Comparison of ENCODE assay signal across 24 mouse cellular contexts in genomic region chr11:89777431-89777830, GRCm38 (mm10). TPM values are rescaled to one million over a fixed set of nuclear protein-coding genes. Genes with fewer than 3 reads are reported as not detected.
A peak's percentile ranks its signal among the peaks of the same experiment; 100 is the strongest.
DNase-seq lines count a peak whose midpoint lies in the region; ATAC-seq lines count a peak whose summit lies in the region.
"Had no signal": no experiment of that assay in that cellular context is flagged by ENCODE, and none has a peak within 500 bp of the region (broad histone marks: within the 10 kb centered on the region; RNA-seq: fewer than 3 reads in every experiment).

Ankfn1 (minus strand) TSS chr11:89777653.

- no peaks in the 10 kb centered on the region for H3K9me3 ChIP-seq in embryonic facial prominence, embryonic 12.5 days
- H3K9me3 ChIP-seq in embryonic facial prominence, embryonic 10.5 days = no peaks in the 10 kb centered on the region
- H3K9me3 ChIP-seq in midbrain, embryonic 16.5 days (replicated peaks; ENCODE audit: control insufficient read depth, low read length, poor library complexity, severe bottlenecking) = no peaks in the 10 kb centered on the region
- no peaks in the 10 kb centered on the region for H3K9me3 ChIP-seq in midbrain, embryonic 11.5 days (ENCODE audit: control insufficient read depth, low read length)
- H3K9me3 ChIP-seq: forebrain, embryonic 15.5 days; liver, embryonic 15.5 days had no signal

- 0 out of 2 replicates have a peak, but pooled peaks cover 3% of the 10 kb centered on the region for H3K4me1 ChIP-seq in embryonic facial prominence, embryonic 12.5 days
- H3K4me1 ChIP-seq in embryonic facial prominence, embryonic 10.5 days = peaks cover 10% of the 10 kb centered on the region
- peaks cover 6% of the 10 kb centered on the region; the same call in 1 of the 2 replicates for H3K4me1 ChIP-seq in midbrain, embryonic 16.5 days (ENCODE audit: control insufficient read depth, insufficient read depth, low read length)
- H3K4me1 ChIP-seq in midbrain, embryonic 11.5 days (ENCODE audit: control insufficient read depth, insufficient read depth, low read length) = no peaks in the 10 kb centered on the region
- H3K4me1 ChIP-seq: liver, embryonic 15.5 days had no signal

- H3K4me3 ChIP-seq in embryonic facial prominence, embryonic 12.5 days = no peak within 1 kb of the TSS
- no peak within 1 kb of the TSS for H3K4me3 ChIP-seq in embryonic facial prominence, embryonic 10.5 days
- H3K4me3 ChIP-seq in midbrain, embryonic 16.5 days (ENCODE audit: low read depth, low read length) = no peak within 1 kb of the TSS
- no peak within 1 kb of the TSS for H3K4me3 ChIP-seq in midbrain, embryonic 11.5 days (ENCODE audit: low read depth, low read length)
- H3K4me3 ChIP-seq: forebrain, embryonic 15.5 days; layer of hippocampus, adult 2 months; liver, embryonic 15.5 days; myocyte had no signal

- H3K9ac ChIP-seq in embryonic facial prominence, embryonic 12.5 days = no peak within 1 kb of the TSS
- H3K9ac ChIP-seq in midbrain, embryonic 16.5 days (ENCODE audit: low read depth, low read length) = no peak within 1 kb of the TSS
- no peak within 1 kb of the TSS for H3K9ac ChIP-seq in midbrain, embryonic 11.5 days (ENCODE audit: low read length)
- H3K9ac ChIP-seq: forebrain, embryonic 15.5 days; liver, embryonic 15.5 days had no signal

- H3K4me2 ChIP-seq in embryonic facial prominence, embryonic 12.5 days (replicated peaks) = 0 out of 2 replicates have a peak within 1 kb of the TSS, but pooled peaks have one; percentile 4
- peak within 1 kb of the TSS; percentile 13; the same call in 1 of the 2 replicates for H3K4me2 ChIP-seq in midbrain, embryonic 16.5 days (ENCODE audit: low read length)
- H3K4me2 ChIP-seq in midbrain, embryonic 11.5 days = no peak within 1 kb of the TSS
- H3K4me2 ChIP-seq: forebrain, embryonic 15.5 days; liver, embryonic 15.5 days had no signal

- intact Hi-C loops in left cerebral cortex, postnatal 4 days (cut with DNase I) = no loop called here
- intact Hi-C loops in left cerebral cortex, postnatal 14 days (cut with DNase I) = no loop called here

- H3K27ac ChIP-seq in embryonic facial prominence, embryonic 12.5 days = no peak within 1 kb of the TSS
- no peak within 1 kb of the TSS for H3K27ac ChIP-seq in embryonic facial prominence, embryonic 10.5 days (replicated peaks)
- H3K27ac ChIP-seq in midbrain, embryonic 16.5 days (ENCODE audit: low read length) = no peak within 1 kb of the TSS
- no peak within 1 kb of the TSS for H3K27ac ChIP-seq in midbrain, embryonic 11.5 days (ENCODE audit: low read depth, low read length)
- H3K27ac ChIP-seq: forebrain, embryonic 15.5 days; layer of hippocampus, adult 2 months; liver, embryonic 15.5 days had no signal

- ATAC-seq in embryonic facial prominence, embryonic 12.5 days (ENCODE audit: insufficient number of reproducible peaks, insufficient read depth, low FRiP score, low TSS enrichment) = no peak
- ATAC-seq in midbrain, embryonic 16.5 days = no peak; the same call in 1 of the 2 replicates
- no peak for ATAC-seq in midbrain, embryonic 11.5 days (ENCODE audit: low FRiP score)
- ATAC-seq: CD4-positive, CD25-positive, alpha-beta regulatory T cell, adult 4 months; forebrain, embryonic 15.5 days; lung, postnatal 0 days had no signal

- DNase-seq in embryonic facial prominence, embryonic 10.5 days (ENCODE audit: low spot score) = no peak
- DNase-seq in left cerebral cortex, adult 18-20 months (ENCODE audit: low spot score in 2 of 2) = no peak
- DNase-seq in left cerebral cortex, postnatal 4 days = no peak
- DNase-seq in midbrain, embryonic 11.5 days (ENCODE audit: low spot score, missing footprints) = no peak
- DNase-seq in left cerebral cortex, postnatal 14 days (ENCODE audit: low spot score in 2 of 2) = no peak
- DNase-seq in ovary, postnatal 10 days (ENCODE audit: low spot score) = no peak
- DNase-seq: adrenal gland, postnatal 36 days; cerebellum, adult 9-11 months; heart, adult 11 months; kidney, adult 11 months; kidney, postnatal 10 days; right cerebral cortex, postnatal 4 days had no signal

- 0 out of 2 replicates have a peak, but pooled peaks cover 6% of the 10 kb centered on the region for H3K27me3 ChIP-seq in embryonic facial prominence, embryonic 12.5 days
- 0 out of 2 replicates have a peak, but pooled peaks cover 4% of the 10 kb centered on the region for H3K27me3 ChIP-seq in embryonic facial prominence, embryonic 10.5 days (replicated peaks; ENCODE audit: low read depth, poor library complexity, severe bottlenecking)
- H3K27me3 ChIP-seq in midbrain, embryonic 16.5 days (ENCODE audit: control insufficient read depth, insufficient read depth, low read depth, low read length) = no peaks in the 10 kb centered on the region
- H3K27me3 ChIP-seq in midbrain, embryonic 11.5 days (ENCODE audit: control insufficient read depth, insufficient read depth, low read length) = no peaks in the 10 kb centered on the region
- H3K27me3 ChIP-seq: forebrain, embryonic 15.5 days; liver, embryonic 15.5 days had no signal

- H3K36me3 ChIP-seq in embryonic facial prominence, embryonic 12.5 days = no peaks in the 10 kb centered on the region
- H3K36me3 ChIP-seq in embryonic facial prominence, embryonic 10.5 days (replicated peaks) = no peaks in the 10 kb centered on the region
- H3K36me3 ChIP-seq in midbrain, embryonic 16.5 days (ENCODE audit: control insufficient read depth, insufficient read depth, low read length) = no peaks in the 10 kb centered on the region
- no peaks in the 10 kb centered on the region for H3K36me3 ChIP-seq in midbrain, embryonic 11.5 days (ENCODE audit: control insufficient read depth, insufficient read depth, low read length)
- H3K36me3 ChIP-seq: forebrain, embryonic 15.5 days; G1E; liver, embryonic 15.5 days had no signal

- 32% methylated on average over 7 of the region's 7 CpGs for WGBS in embryonic facial prominence, embryonic 12.5 days
- WGBS in embryonic facial prominence, embryonic 10.5 days = 45% methylated on average over 7 of the region's 7 CpGs
- WGBS in midbrain, embryonic 16.5 days = 35% methylated on average over 7 of the region's 7 CpGs
- 49% methylated on average over 7 of the region's 7 CpGs for WGBS in midbrain, embryonic 11.5 days

RNA-seq across cellular contexts. Expression of gene Ankfn1, which starts in this region (rescaled TPM):
- polyA plus RNA-seq in embryonic facial prominence, embryonic 12.5 days (2016; fragmentation: Nextera tagmentation; extraction: Ambion mirVana) = 0.50 and 0.63 TPM in 2 replicates
- polyA plus RNA-seq in embryonic facial prominence, embryonic 10.5 days (2016; fragmentation: Nextera tagmentation; extraction: Ambion mirVana) = 0.30 and 0.36 TPM in 2 replicates
- 10 to 100 TPM; 11.2 to 11.3 TPM for total RNA-seq in left cerebral cortex, adult 18-20 months (2021)
- 10 to 100 TPM in 1 of 2 experiments, 1 to 10 TPM in 1; 6.7 to 11.2 TPM for total RNA-seq in left cerebral cortex, postnatal 4 days (2021)
- polyA plus RNA-seq in midbrain, embryonic 16.5 days (2015; fragmentation: Nextera tagmentation; extraction: Ambion mirVana) = 8.1 and 10.8 TPM in 2 replicates
- polyA plus RNA-seq in midbrain, embryonic 11.5 days (2014; fragmentation: Nextera tagmentation; extraction: Ambion mirVana) = 1.9 and 2.2 TPM in 2 replicates
- total RNA-seq in left cerebral cortex, postnatal 14 days (2021) = 10 to 100 TPM; 11.7 to 17.2 TPM
- total RNA-seq: hematopoietic stem cell, adult 5-6 weeks; megakaryocyte progenitor cell, adult 5-6 weeks had no signal
- polyA plus RNA-seq: CD4-positive, CD25-positive, alpha-beta regulatory T cell, adult 4 months; G1E; heart, embryonic 14.5 days; liver, embryonic 15.5 days had no signal
